Comparison of ENCODE assay signal across 18 mouse cellular contexts in the genomic region with DNA sequence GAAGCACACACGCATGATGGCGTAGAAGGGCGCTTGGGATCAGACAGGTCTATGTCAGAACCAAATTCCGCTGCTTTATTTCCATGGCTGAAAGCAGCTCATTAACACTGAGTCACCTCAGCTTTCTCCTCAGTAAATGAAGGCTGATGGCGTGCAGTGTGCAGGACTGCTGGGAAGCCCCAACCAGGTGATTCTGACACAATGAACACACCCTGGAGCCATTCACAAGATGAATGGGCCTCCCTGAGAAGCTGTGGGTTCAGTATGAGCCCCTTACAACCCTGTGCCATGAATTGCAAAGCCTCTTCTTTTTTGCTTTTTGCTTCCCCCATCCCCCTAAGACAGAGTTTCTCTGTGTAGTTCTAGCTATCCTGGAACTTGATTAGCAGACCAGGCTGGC.
"Had no signal": no experiment of that assay in that cellular context is flagged by ENCODE, and none has a peak within 500 bp of the region (broad histone marks: within the 10 kb centered on the region; RNA-seq: fewer than 3 reads in every experiment).

No protein-coding gene starts in this region.

- H3K27ac ChIP-seq: midbrain, embryonic 10.5 days; midbrain, embryonic 12.5 days; neural tube, embryonic 13.5 days; neural tube, embryonic 15.5 days had no signal

- H3K36me3 ChIP-seq: midbrain, embryonic 12.5 days had no signal

- DNase-seq: lung, adult 18-20 months; lung, embryonic 14.5 days; lung, postnatal 10 days; lung, postnatal 4 days; midbrain, embryonic 14.5 days; retina, postnatal 1 day; right cerebral cortex, adult 18-20 months; right cerebral cortex, postnatal 25 days; right cerebral cortex, postnatal 4 days; spleen, adult 18-20 months; thymus, adult 18-20 months; thymus, postnatal 25 days; thymus, postnatal 4 days had no signal

- H3K4me3 ChIP-seq: midbrain, embryonic 10.5 days; midbrain, embryonic 12.5 days; myocyte; neural tube, embryonic 13.5 days; neural tube, embryonic 15.5 days had no signal

- H3K9ac ChIP-seq: lung, embryonic 14.5 days; midbrain, embryonic 12.5 days; neural tube, embryonic 13.5 days; neural tube, embryonic 15.5 days had no signal

- H3K27me3 ChIP-seq: midbrain, embryonic 12.5 days; neural tube, embryonic 13.5 days; neural tube, embryonic 15.5 days had no signal

- H3K4me1 ChIP-seq: neural tube, embryonic 13.5 days; neural tube, embryonic 15.5 days had no signal

- H3K9me3 ChIP-seq: midbrain, embryonic 10.5 days; midbrain, embryonic 12.5 days; neural tube, embryonic 13.5 days; neural tube, embryonic 15.5 days had no signal
